Mouse (Mus musculus): ENCODE data around the gene Tbcb. TPM values are rescaled to one million over a fixed set of nuclear protein-coding genes. Genes with fewer than 3 reads are reported as not detected.

Tbcb gene
- 83.3 and 108 TPM in 2 replicates for polyA plus RNA-seq (2012; ENCODE audit: insufficient read depth, insufficient read length, missing spikeins)

GRCm38 (mm10) chr7:30231669-30232454, at the start of gene Tbcb, which contains the start of gene Polr2i:
TSS of gene Tbcb (minus strand) at chr7:30232272.
TSS of gene Polr2i (plus strand) at chr7:30231948.
- Histone ChIP-seq H3K27ac (ENCODE audit: insufficient read depth, low read depth, low read length) (peak within 1 kb of the TSS; percentile 84), H3K4me3 (ENCODE audit: insufficient read depth, low read length) (peak within 1 kb of the TSS; percentile 78), H3K4me1 (ENCODE audit: control insufficient read depth, insufficient read depth, low read length) (0 out of 2 replicates have a peak, but pooled peaks cover 4% of the 10 kb centered on the region)
- peak; percentile 62; the same call in 1 of the 2 replicates for TF ChIP-seq POLR2A (IDR thresholded peaks at IDR 0.05; ENCODE audit: borderline replicate concordance, low read depth, low read length)
- TF ChIP-seq CTCF (IDR thresholded peaks at IDR 0.05; ENCODE audit: low read depth, low read length): no peak

GRCm38 (mm10) chr7:30281522-30281921, 49.5 kb upstream of the Tbcb start:
- TF ChIP-seq CTCF (IDR thresholded peaks at IDR 0.05; ENCODE audit: low read depth, low read length) (no peak), POLR2A (IDR thresholded peaks at IDR 0.05; ENCODE audit: borderline replicate concordance, low read depth, low read length) (no peak)
- Histone ChIP-seq H3K4me3 (ENCODE audit: insufficient read depth, low read length) (no peak overlapping the region), H3K27ac (ENCODE audit: insufficient read depth, low read depth, low read length) (peak overlapping the region; percentile 94; the same call in 1 of the 2 replicates), H3K4me1 (ENCODE audit: control insufficient read depth, insufficient read depth, low read length) (peaks cover 34% of the 10 kb centered on the region)

GRCm38 (mm10) chr7:30280670-30281138, 48.6 kb upstream of the Tbcb start:
- Histone ChIP-seq H3K27ac (ENCODE audit: insufficient read depth, low read depth, low read length) (peak overlapping the region; percentile 94), H3K4me1 (ENCODE audit: control insufficient read depth, insufficient read depth, low read length) (peaks cover 33% of the 10 kb centered on the region), H3K4me3 (ENCODE audit: insufficient read depth, low read length) (peak overlapping the region; percentile 89)
- TF ChIP-seq POLR2A (IDR thresholded peaks at IDR 0.05; ENCODE audit: borderline replicate concordance, low read depth, low read length): 0 out of 2 replicates have a peak, but pooled peaks have one; percentile 27
- no peak for TF ChIP-seq CTCF (IDR thresholded peaks at IDR 0.05; ENCODE audit: low read depth, low read length)

- peak within 1 kb of the TSS; percentile 94 for H3K27ac ChIP-seq (ENCODE audit: insufficient read depth, low read depth, low read length)
- H3K4me3 ChIP-seq (ENCODE audit: insufficient read depth, low read length): peak within 1 kb of the TSS; percentile 89
- TF ChIP-seq CTCF (IDR thresholded peaks at IDR 0.05; ENCODE audit: low read depth, low read length): no peak
- TF ChIP-seq POLR2A (IDR thresholded peaks at IDR 0.05; ENCODE audit: borderline replicate concordance, low read depth, low read length): no peak
- H3K4me1 ChIP-seq (ENCODE audit: control insufficient read depth, insufficient read depth, low read length): peaks cover 27% of the 10 kb centered on the region
These were observed 48.0 kb upstream of the Tbcb start, which contains the start of the genes Thap8 and Wdr62 for GRCm38 (mm10) chr7:30279951-30280669. TSS of gene Thap8 (plus strand) at chr7:30280094. TSS of gene Wdr62 (minus strand) at chr7:30280419.

- Histone ChIP-seq H3K4me3 (ENCODE audit: insufficient read depth, low read length) (peak overlapping the region; percentile 89), H3K27ac (ENCODE audit: insufficient read depth, low read depth, low read length) (peak overlapping the region; percentile 86), H3K4me1 (ENCODE audit: control insufficient read depth, insufficient read depth, low read length) (peaks cover 26% of the 10 kb centered on the region)
- TF ChIP-seq CTCF (IDR thresholded peaks at IDR 0.05; ENCODE audit: low read depth, low read length) (no peak), POLR2A (IDR thresholded peaks at IDR 0.05; ENCODE audit: borderline replicate concordance, low read depth, low read length) (no peak)
These were observed 47.5 kb upstream of the Tbcb start for GRCm38 (mm10) chr7:30279536-30279935.

GRCm38 (mm10) chr7:30278911-30279310, 46.8 kb upstream of the Tbcb start:
- TF ChIP-seq POLR2A (IDR thresholded peaks at IDR 0.05; ENCODE audit: borderline replicate concordance, low read depth, low read length) (no peak), CTCF (IDR thresholded peaks at IDR 0.05; ENCODE audit: low read depth, low read length) (no peak)
- Histone ChIP-seq H3K4me3 (ENCODE audit: insufficient read depth, low read length) (peak overlapping the region; percentile 89; the same call in 1 of the 2 replicates), H3K4me1 (ENCODE audit: control insufficient read depth, insufficient read depth, low read length) (peaks cover 26% of the 10 kb centered on the region), H3K27ac (ENCODE audit: insufficient read depth, low read depth, low read length) (peak overlapping the region; percentile 86)

DNA sequence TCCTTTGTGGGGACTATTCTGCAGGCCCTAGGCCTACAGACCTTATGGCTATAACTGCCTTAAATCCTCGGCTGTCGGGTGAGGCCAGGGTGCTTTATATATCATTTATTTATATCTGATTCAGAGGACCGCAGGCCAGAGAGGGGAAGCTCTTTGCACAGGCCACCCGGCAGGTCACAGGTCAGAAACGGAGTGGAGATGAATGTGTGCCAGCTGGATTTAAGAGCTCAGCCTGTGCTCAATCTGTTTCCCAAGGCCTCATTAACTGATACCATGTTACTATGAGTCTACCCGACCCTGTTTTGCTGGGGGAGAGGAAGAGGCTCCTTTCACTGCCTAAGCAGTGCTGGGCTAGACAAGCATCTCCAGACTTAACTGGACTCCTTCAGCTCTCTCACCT, 42.3 kb upstream of the Tbcb start:
- no peak for TF ChIP-seq CTCF (IDR thresholded peaks at IDR 0.05; ENCODE audit: low read depth, low read length)
- TF ChIP-seq POLR2A (IDR thresholded peaks at IDR 0.05; ENCODE audit: borderline replicate concordance, low read depth, low read length): no peak
- H3K4me3 ChIP-seq (ENCODE audit: insufficient read depth, low read length): no peak overlapping the region
- H3K4me1 ChIP-seq (ENCODE audit: control insufficient read depth, insufficient read depth, low read length): peaks cover 15% of the 10 kb centered on the region
- H3K27ac ChIP-seq (ENCODE audit: insufficient read depth, low read depth, low read length): no peak overlapping the region

- TF ChIP-seq CTCF (IDR thresholded peaks at IDR 0.05; ENCODE audit: low read depth, low read length): no peak
- no peak for TF ChIP-seq POLR2A (IDR thresholded peaks at IDR 0.05; ENCODE audit: borderline replicate concordance, low read depth, low read length)
- H3K27ac ChIP-seq (ENCODE audit: insufficient read depth, low read depth, low read length): no peak overlapping the region
- peaks cover 11% of the 10 kb centered on the region for H3K4me1 ChIP-seq (ENCODE audit: control insufficient read depth, insufficient read depth, low read length)
- H3K4me3 ChIP-seq (ENCODE audit: insufficient read depth, low read length): no peak overlapping the region
These were observed 37.6 kb upstream of the Tbcb start for GRCm38 (mm10) chr7:30269641-30270040.

GRCm38 (mm10) chr7:30266780-30267179, 34.7 kb upstream of the Tbcb start:
- Histone ChIP-seq H3K4me3 (ENCODE audit: insufficient read depth, low read length) (no peak overlapping the region), H3K4me1 (ENCODE audit: control insufficient read depth, insufficient read depth, low read length) (peaks cover 11% of the 10 kb centered on the region), H3K27ac (ENCODE audit: insufficient read depth, low read depth, low read length) (no peak overlapping the region)
- TF ChIP-seq POLR2A (IDR thresholded peaks at IDR 0.05; ENCODE audit: borderline replicate concordance, low read depth, low read length): no peak
- no peak for TF ChIP-seq CTCF (IDR thresholded peaks at IDR 0.05; ENCODE audit: low read depth, low read length)

All from bone marrow macrophage, adult 2 months (primary cell).